Mouse (Mus musculus) lung, postnatal 25 days (tissue): ENCODE measurements around the gene Retreg1.
"Not testable (repeated sequence)": the region's sequence is repeated elsewhere in the genome, so short reads cannot be mapped to it uniquely, and the experiment has no call there.

Source experiments
- DNase-seq: peaks from one replicate; pipeline ENCODE4 v3.0.0; 2022; ENCODE audit warnings: low spot score

The Retreg1 gene

GRCm38 (mm10) chr15:25999545-25999944 is 156.6 kb downstream of the Retreg1 start:
- DNase-seq = not testable (repeated sequence)

DNA sequence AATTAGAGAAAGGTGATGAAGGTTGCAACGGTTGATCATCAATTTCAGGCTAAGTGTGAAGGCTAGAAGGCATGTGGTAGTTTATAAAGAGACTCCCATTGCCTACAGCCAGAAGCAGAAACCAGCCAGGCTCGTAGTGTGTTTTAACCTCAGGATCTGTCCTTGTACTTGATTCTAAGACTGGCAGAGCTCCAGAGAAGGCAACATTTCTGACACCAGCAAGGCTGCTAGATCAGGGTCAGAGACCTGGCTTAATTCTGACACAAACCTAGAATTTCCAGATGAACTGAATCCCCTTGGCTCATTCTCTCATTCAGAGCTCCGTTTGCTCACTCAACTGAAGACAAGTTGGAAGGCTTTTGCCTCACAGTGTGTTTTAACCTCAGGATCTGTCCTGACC is 165.6 kb downstream of the Retreg1 start:
- DNase-seq = no peak

- no peak for DNase-seq
These were observed 169.9 kb downstream of the Retreg1 start for GRCm38 (mm10) chr15:26012891-26013290.

DNA sequence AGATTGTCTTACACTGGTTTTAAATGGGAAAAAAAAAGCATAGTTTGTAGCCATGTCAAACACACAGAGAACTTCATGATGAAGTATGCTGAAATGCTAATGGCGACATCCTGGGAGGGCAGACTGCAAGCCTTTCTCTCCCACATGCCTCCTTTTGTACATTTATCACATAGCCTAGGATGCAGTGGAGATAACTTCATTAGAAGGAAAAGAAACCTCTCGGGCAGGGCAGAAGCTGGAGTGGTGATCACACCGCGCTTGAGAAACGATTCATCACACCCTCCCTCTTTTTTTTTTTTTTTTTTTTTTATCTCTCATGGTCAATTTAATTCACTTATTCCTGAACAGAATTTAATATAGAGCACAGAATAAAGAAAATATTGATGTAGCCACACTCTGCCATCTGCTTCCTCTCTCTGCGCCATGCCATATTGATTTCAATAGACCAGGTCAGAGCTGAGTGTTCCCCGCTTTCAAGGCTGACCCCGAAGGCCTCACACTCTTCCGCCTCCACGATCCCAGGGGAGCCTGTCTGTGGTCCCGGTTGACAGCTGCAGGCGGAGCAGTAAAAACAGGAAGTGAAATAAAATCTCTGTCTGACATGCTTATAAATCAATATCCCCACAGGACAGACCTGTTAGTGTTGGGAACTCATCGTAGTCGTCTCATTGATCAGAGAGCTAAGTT is 173.1 kb downstream of the Retreg1 start:
- peak; percentile 29 for DNase-seq

DNA sequence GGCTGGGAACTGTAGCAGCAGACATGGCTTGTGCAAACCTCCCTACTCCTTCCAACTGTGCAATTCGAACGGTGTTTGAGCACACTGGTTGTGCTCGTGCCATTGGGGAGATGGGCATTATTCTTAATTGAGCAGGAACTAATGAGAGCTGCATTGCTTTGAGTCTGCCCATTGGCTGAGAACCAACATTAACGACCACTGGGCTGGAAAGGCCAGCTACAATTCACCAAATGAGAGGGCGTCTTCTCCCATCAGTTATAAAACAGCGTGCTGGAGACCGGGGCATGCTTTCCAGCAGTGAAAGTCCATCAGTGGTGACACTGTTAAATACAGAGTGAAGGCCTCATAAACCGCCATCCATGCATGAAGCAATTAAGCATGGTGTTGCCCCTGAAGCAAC is 178.7 kb downstream of the Retreg1 start:
- DNase-seq = no peak

- DNase-seq = no peak
These were observed 179.7 kb downstream of the Retreg1 start for GRCm38 (mm10) chr15:26022636-26023035.
